Mouse (Mus musculus) intestine, postnatal 0 days (tissue): ENCODE data around the gene Ikzf2. TPM values are rescaled to one million over a fixed set of nuclear protein-coding genes. Genes with fewer than 3 reads are reported as not detected.

Source experiments
- ATAC-seq: fragments of 200-750 bp; cut with Nextera tagmentation; 2 replicates; pipeline ENCODE4 v1.8.0; 2017; ENCODE audit warnings: mild to moderate bottlenecking, moderate TSS enrichment, moderate library complexity
- H3K27ac ChIP-seq: fragments of 300-500 bp; sonication (generic); 2 replicates; pipeline ENCODE4 v1.5.1; 2014; ENCODE audit warnings: mild to moderate bottlenecking, low read depth, low read length, moderate library complexity
- H3K27me3 ChIP-seq: fragments of 300-500 bp; sonication (generic); replicated peaks from 2 replicates; pipeline ENCODE4 v1.6.1; 2014; ENCODE audit warnings: low read length, mixed read lengths; ENCODE audit not compliant: control insufficient read depth, insufficient read depth
- H3K36me3 ChIP-seq: fragments of 300-500 bp; sonication (generic); 2 replicates; pipeline ENCODE4 v1.6.1; 2014; ENCODE audit warnings: mild to moderate bottlenecking, moderate library complexity; ENCODE audit not compliant: control insufficient read depth, insufficient read depth
- H3K4me1 ChIP-seq: fragments of 300-500 bp; sonication (generic); replicated peaks from 2 replicates; pipeline ENCODE4 v1.6.1; 2014; ENCODE audit warnings: antibody characterized with exemption, low read length, mixed read lengths; ENCODE audit not compliant: control insufficient read depth, insufficient read depth
- H3K4me2 ChIP-seq: fragments of 300-500 bp; sonication (generic); replicated peaks from 2 replicates; pipeline ENCODE4 v1.6.1; 2014; ENCODE audit warnings: low read depth, mild to moderate bottlenecking, moderate library complexity
- H3K4me3 ChIP-seq: fragments of 300-500 bp; sonication (generic); 2 replicates; pipeline ENCODE4 v1.5.1; 2014; ENCODE audit warnings: low read depth, low read length
- H3K9ac ChIP-seq: fragments of 300-500 bp; sonication (generic); 2 replicates; pipeline ENCODE4 v1.6.1; 2014; ENCODE audit warnings: mild to moderate bottlenecking, low read depth, low read length
- H3K9me3 ChIP-seq: fragments of 300-500 bp; sonication (generic); 2 replicates; pipeline ENCODE4 v1.6.1; 2016; ENCODE audit warnings: mixed run types; ENCODE audit not compliant: control insufficient read depth
- CTCF ChIP-seq: sonication (generic); IDR thresholded peaks from 2 replicates; pipeline ENCODE4 v1.5.1; 2016; ENCODE audit warnings: low read depth, mild to moderate bottlenecking, control low read depth, antibody characterized with exemption, moderate library complexity
- WGBS: fragments of 180-500 bp; shearing (Covaris S2); extraction: QIAGEN DNeasy Blood & Tissue Kit; methylation state at CpG from one replicate; pipeline ENCODE4 v1.1.7; 2014; 5-methylcytosine and 5-hydroxymethylcytosine counted together
- polyA plus RNA-seq: library from polyadenylated mRNA; unstranded; fragments of >200 nt; fragmentation: Nextera tagmentation; extraction: Ambion mirVana; gene quantifications from 2 replicates; pipeline ENCODE4 v1.2.1, GENCODE M21; 2015

Gene Ikzf2
- polyA plus RNA-seq, 1 experiment from 2014 or later: 1.0 TPM

DNA sequence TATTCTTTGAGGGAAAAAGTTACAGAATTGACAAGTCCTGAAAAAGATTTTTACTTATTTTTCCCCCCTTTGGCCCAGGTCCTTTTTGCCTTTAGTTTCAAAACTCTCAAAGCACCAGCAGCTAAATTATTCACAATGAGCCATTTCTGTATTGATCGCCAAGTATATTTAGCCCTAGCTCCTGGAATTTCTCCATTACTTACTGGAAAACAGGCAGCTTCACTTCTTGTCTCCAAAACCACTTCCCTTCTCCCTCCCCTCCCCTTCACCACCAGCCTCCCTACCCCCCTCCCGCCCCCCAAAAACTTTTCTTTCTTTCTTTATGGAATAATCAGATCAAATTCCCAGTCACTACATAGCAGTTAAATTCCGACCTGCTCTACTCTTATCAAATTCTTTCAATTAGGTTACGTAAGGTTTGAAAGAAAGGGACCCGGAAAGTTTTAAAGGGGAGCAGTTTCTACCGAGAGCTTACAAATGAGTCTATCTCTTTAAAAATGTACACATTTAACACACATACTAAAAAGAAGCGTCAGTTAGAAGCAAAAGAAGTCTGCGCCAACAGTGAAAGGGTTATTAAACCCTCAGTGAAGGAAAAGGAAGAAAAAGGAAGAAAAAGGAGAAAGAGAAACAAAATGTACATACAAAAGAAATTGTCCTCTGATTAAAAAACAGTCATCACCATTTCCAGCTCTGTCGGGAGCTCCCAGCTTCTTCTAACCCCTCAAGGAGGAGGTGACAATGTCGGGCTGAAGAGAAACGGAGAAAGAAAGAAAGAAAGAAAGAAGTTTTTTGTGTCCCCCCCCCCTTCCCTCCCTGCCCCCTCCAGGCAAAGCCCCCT is 1.8 kb downstream of the Ikzf2 start:
- Histone ChIP-seq H3K27ac (no peak overlapping the region), H3K9me3 (no peaks in the 10 kb centered on the region), H3K27me3 (no peaks in the 10 kb centered on the region), H3K36me3 (no peaks in the 10 kb centered on the region), H3K4me1 (no peaks in the 10 kb centered on the region), H3K9ac (no peak overlapping the region), H3K4me3 (peak overlapping the region; percentile 86), H3K4me2 (peak overlapping the region; percentile 81)
- no peak for ATAC-seq
- 4% methylated on average over 11 of the region's 11 CpGs for WGBS
- no peak for TF ChIP-seq CTCF

- H3K4me3 ChIP-seq: peak overlapping the region; percentile 86
- no peak for ATAC-seq
- 27% methylated on average over 13 of the region's 13 CpGs for WGBS
- H3K4me1 ChIP-seq: no peaks in the 10 kb centered on the region
- H3K9me3 ChIP-seq: no peaks in the 10 kb centered on the region
- no peaks in the 10 kb centered on the region for H3K27me3 ChIP-seq
- no peak for TF ChIP-seq CTCF
- no peaks in the 10 kb centered on the region for H3K36me3 ChIP-seq
- no peak overlapping the region for H3K27ac ChIP-seq
- H3K4me2 ChIP-seq: peak overlapping the region; percentile 81
- H3K9ac ChIP-seq: no peak overlapping the region
Measured at GRCm38 (mm10) chr1:69684280-69685040, 2.6 kb downstream of the Ikzf2 start.

- peak overlapping the region; percentile 81; the same call in 1 of the 2 replicates for H3K4me2 ChIP-seq
- WGBS: 52% methylated on average over 3 of the region's 3 CpGs
- H3K9me3 ChIP-seq: no peaks in the 10 kb centered on the region
- no peak overlapping the region for H3K27ac ChIP-seq
- H3K4me3 ChIP-seq: no peak overlapping the region
- no peaks in the 10 kb centered on the region for H3K36me3 ChIP-seq
- H3K9ac ChIP-seq: no peak overlapping the region
- ATAC-seq: no peak
- no peaks in the 10 kb centered on the region for H3K4me1 ChIP-seq
- TF ChIP-seq CTCF: no peak
- no peaks in the 10 kb centered on the region for H3K27me3 ChIP-seq
Measured at GRCm38 (mm10) chr1:69683851-69684250, 3.2 kb downstream of the Ikzf2 start.

- TF ChIP-seq CTCF: no peak
- 81% methylated on average over 8 of the region's 8 CpGs for WGBS
- Histone ChIP-seq H3K4me2 (no peak overlapping the region), H3K27me3 (no peaks in the 10 kb centered on the region), H3K36me3 (no peaks in the 10 kb centered on the region), H3K4me1 (no peaks in the 10 kb centered on the region), H3K9me3 (no peaks in the 10 kb centered on the region), H3K4me3 (no peak overlapping the region), H3K27ac (no peak overlapping the region), H3K9ac (no peak overlapping the region)
- no peak for ATAC-seq
Measured at GRCm38 (mm10) chr1:69683058-69683457, 4.0 kb downstream of the Ikzf2 start.

DNA sequence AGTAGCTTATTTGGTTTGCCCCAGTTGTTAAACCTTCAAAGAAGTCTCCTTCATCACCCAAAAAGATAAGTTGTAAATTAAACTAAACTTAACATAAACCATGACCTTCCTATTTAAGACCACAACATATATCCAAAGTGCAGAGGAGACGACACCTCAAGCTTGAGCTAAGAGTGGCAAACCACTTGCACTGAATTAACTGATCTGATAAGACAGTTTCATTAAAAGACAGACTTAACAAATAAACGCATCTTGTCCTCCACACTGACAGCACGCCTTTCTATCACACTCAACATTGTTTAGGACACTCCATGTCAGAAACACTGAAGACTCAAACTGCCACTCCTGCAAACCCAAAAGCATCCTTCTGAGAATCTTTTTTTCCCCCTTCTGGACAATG is 4.8 kb downstream of the Ikzf2 start:
- H3K9ac ChIP-seq: no peak overlapping the region
- TF ChIP-seq CTCF: no peak
- ATAC-seq: no peak
- no peaks in the 10 kb centered on the region for H3K9me3 ChIP-seq
- H3K4me3 ChIP-seq: no peak overlapping the region
- WGBS: 63% methylated on average over 3 of the region's 3 CpGs
- no peaks in the 10 kb centered on the region for H3K4me1 ChIP-seq
- H3K27ac ChIP-seq: no peak overlapping the region
- H3K4me2 ChIP-seq: no peak overlapping the region
- H3K27me3 ChIP-seq: no peaks in the 10 kb centered on the region
- no peaks in the 10 kb centered on the region for H3K36me3 ChIP-seq

DNA sequence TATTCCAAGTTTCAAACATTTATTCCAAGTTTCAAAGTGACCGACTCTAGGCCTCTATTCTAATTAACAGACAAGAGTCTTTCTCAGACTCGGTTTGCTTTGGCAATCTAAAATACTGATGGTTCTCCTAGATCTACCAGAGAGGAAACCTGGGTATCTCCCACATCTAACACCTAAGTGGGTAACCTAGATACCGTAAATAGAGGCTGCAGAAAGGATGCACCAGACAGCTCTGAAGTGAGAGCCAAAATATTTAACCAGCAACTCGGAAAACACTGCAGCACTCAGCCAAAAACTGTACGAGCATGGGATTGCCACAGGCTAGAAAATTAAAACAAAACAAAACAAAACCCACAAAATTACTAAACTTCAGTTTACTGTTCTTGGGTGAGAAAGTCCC is 6.0 kb downstream of the Ikzf2 start:
- H3K9me3 ChIP-seq: no peaks in the 10 kb centered on the region
- H3K27ac ChIP-seq: no peak overlapping the region
- H3K27me3 ChIP-seq: no peaks in the 10 kb centered on the region
- no peak overlapping the region for H3K9ac ChIP-seq
- no peak overlapping the region for H3K4me3 ChIP-seq
- 78% methylated on average over 5 of the region's 5 CpGs for WGBS
- no peak overlapping the region for H3K4me2 ChIP-seq
- TF ChIP-seq CTCF: no peak
- H3K4me1 ChIP-seq: no peaks in the 10 kb centered on the region
- ATAC-seq: no peak
- no peaks in the 10 kb centered on the region for H3K36me3 ChIP-seq
